Mouse (Mus musculus): Measurements from ENCODE around the gene Cldn22.

DNA sequence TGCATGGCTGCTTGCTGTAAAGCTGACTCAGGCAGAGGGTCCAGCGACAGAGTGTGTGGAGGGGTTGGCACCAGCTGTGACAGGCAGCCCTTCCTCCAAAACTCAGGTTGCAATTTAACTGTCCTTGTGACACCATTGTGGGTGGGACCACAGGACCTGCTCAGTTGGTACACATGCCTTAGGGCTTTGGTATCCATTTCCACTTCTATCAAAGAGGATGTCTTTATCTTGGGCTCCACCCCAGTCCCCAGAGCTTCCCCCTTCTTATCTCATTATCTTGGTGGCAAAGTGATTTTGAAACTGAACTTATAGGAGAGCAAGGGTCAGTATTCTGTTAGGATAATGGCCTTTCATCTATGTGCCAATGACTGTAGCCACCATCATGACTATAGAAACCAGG, 9.7 kb downstream of the Cldn22 start:
- TF ChIP-seq CTCF (IDR thresholded peaks at IDR 0.05; ENCODE audit: low read depth, low read length) (no peak), GATA2 (IDR thresholded peaks at IDR 0.05; ENCODE audit: borderline replicate concordance, low read depth, low read length) (no peak), GATA1 (IDR thresholded peaks at IDR 0.05; ENCODE audit: borderline replicate concordance, low read length) (no peak), POLR2AphosphoS5 (IDR thresholded peaks at IDR 0.05; ENCODE audit: insufficient replicate concordance, low read depth, low read length) (no peak), TAL1 (conservative IDR thresholded peaks at IDR 0.05; ENCODE audit: low read depth, low read length) (no peak)

Measured in G1E (cell line).